Mouse (Mus musculus) c-Kit-positive CD71-positive TER-119-positive erythroid progenitor cells, embryonic 14.5 days (primary cell): Measurements from ENCODE around the gene Fanca.

Experiments used
- DNase-seq: peaks from one replicate; pipeline ENCODE4 v3.0.0-alpha.2; 2013; ENCODE audit warnings: low spot score

Fanca gene

GRCm38 (mm10) chr8:123318467-123318911 lies at the start of gene Fanca:
Fanca (minus strand) TSS chr8:123318576.
- DNase-seq = peak; percentile 95

GRCm38 (mm10) chr8:123361082-123361739 lies 42.8 kb upstream of the Fanca start:
- DNase-seq = peak; percentile 76

GRCm38 (mm10) chr8:123353216-123353615 lies 34.8 kb upstream of the Fanca start:
- DNase-seq = no peak

GRCm38 (mm10) chr8:123352786-123353185 lies 34.4 kb upstream of the Fanca start:
- no peak for DNase-seq

- DNase-seq = no peak
Measured at GRCm38 (mm10) chr8:123352118-123352517, 33.7 kb upstream of the Fanca start.

GRCm38 (mm10) chr8:123349073-123349472 lies 30.7 kb upstream of the Fanca start:
- DNase-seq = no peak

- DNase-seq = no peak
Measured at GRCm38 (mm10) chr8:123348237-123348843, 30.0 kb upstream of the Fanca start.

GRCm38 (mm10) chr8:123347293-123347692 lies 28.9 kb upstream of the Fanca start:
- DNase-seq = no peak

- no peak for DNase-seq
Measured at GRCm38 (mm10) chr8:123345856-123346255, 27.5 kb upstream of the Fanca start.

- DNase-seq = no peak
Measured at GRCm38 (mm10) chr8:123345135-123345534, 26.8 kb upstream of the Fanca start.

- DNase-seq = no peak
Measured at GRCm38 (mm10) chr8:123343422-123343821, 25.0 kb upstream of the Fanca start.

- no peak for DNase-seq
Measured at GRCm38 (mm10) chr8:123342911-123343310, 24.5 kb upstream of the Fanca start.

- DNase-seq = no peak
Measured at GRCm38 (mm10) chr8:123342253-123342652, 23.9 kb upstream of the Fanca start.

- no peak for DNase-seq
Measured at GRCm38 (mm10) chr8:123341040-123342015, 23.0 kb upstream of the Fanca start.

- no peak for DNase-seq
Measured at GRCm38 (mm10) chr8:123340071-123340470, 21.7 kb upstream of the Fanca start.

- no peak for DNase-seq
Measured at GRCm38 (mm10) chr8:123337475-123337874, 19.1 kb upstream of the Fanca start.

- DNase-seq = no peak
Measured at GRCm38 (mm10) chr8:123334467-123334866, 16.1 kb upstream of the Fanca start.

GRCm38 (mm10) chr8:123333864-123334263 lies 15.5 kb upstream of the Fanca start:
- DNase-seq = no peak

GRCm38 (mm10) chr8:123333091-123333587 lies 14.8 kb upstream of the Fanca start:
- DNase-seq = no peak

GRCm38 (mm10) chr8:123332262-123333090 lies 14.1 kb upstream of the Fanca start, which contains the start of gene Spire2:
Spire2 (plus strand) TSS chr8:123332713.
- DNase-seq = peak; percentile 75

- DNase-seq = peak; percentile 47
Measured at GRCm38 (mm10) chr8:123331810-123332209, 13.4 kb upstream of the Fanca start.
